Mouse (Mus musculus) right cerebral cortex, adult 2 months (tissue): ENCODE measurements around the gene Cldn15.
"Not testable (repeated sequence)": the region's sequence is repeated elsewhere in the genome, so short reads cannot be mapped to it uniquely, and the experiment has no call there.

Experiments used
- DNase-seq, 2 experiments: peaks; one replicate each; pipeline ENCODE4 v3.0.0; 2021 to 2022; ENCODE audit warnings: low spot score in 2 of 2

Cldn15 gene

GRCm38 (mm10) chr5:136966331-136966730 is at the start of gene Cldn15:
Gene Cldn15, plus strand, starts transcription at chr5:136966616.
- DNase-seq, result no peak

- DNase-seq, result no peak
Measured at GRCm38 (mm10) chr5:136917613-136918242, 48.7 kb upstream of the Cldn15 start.

- peak; percentile 83 to 87 for DNase-seq
Measured at GRCm38 (mm10) chr5:136918655-136919472, 47.6 kb upstream of the Cldn15 start.

- no peak for DNase-seq
Measured at GRCm38 (mm10) chr5:136919546-136920301, 46.7 kb upstream of the Cldn15 start.

- DNase-seq, result no peak
Measured at GRCm38 (mm10) chr5:136922830-136923229, 43.6 kb upstream of the Cldn15 start.

- DNase-seq, result no peak
Measured at GRCm38 (mm10) chr5:136923751-136924478, 42.5 kb upstream of the Cldn15 start.

GRCm38 (mm10) chr5:136929073-136929472 is 37.3 kb upstream of the Cldn15 start:
- DNase-seq, result peak; percentile 91 to 93

GRCm38 (mm10) chr5:136931896-136932295 is 34.5 kb upstream of the Cldn15 start:
- peak in 1 of 2 experiments; percentile 21 for DNase-seq

GRCm38 (mm10) chr5:136932956-136933355 is 33.5 kb upstream of the Cldn15 start:
- DNase-seq, result no peak

- DNase-seq, result no peak
Measured at GRCm38 (mm10) chr5:136933930-136934329, 32.5 kb upstream of the Cldn15 start.

- DNase-seq, result no peak
Measured at GRCm38 (mm10) chr5:136935905-136936695, 30.3 kb upstream of the Cldn15 start.

GRCm38 (mm10) chr5:136936750-136937149 is 29.7 kb upstream of the Cldn15 start:
- no peak for DNase-seq

GRCm38 (mm10) chr5:136937621-136938020 is 28.8 kb upstream of the Cldn15 start:
- no peak for DNase-seq

GRCm38 (mm10) chr5:136939284-136939683 is 27.1 kb upstream of the Cldn15 start:
- no peak for DNase-seq

GRCm38 (mm10) chr5:136940029-136940428 is 26.4 kb upstream of the Cldn15 start:
- not testable (repeated sequence) for DNase-seq

GRCm38 (mm10) chr5:136940845-136941560 is 25.4 kb upstream of the Cldn15 start:
- DNase-seq, result no peak

GRCm38 (mm10) chr5:136942781-136943180 is 23.6 kb upstream of the Cldn15 start:
- no peak for DNase-seq

- no peak for DNase-seq
Measured at GRCm38 (mm10) chr5:136943382-136943781, 23.0 kb upstream of the Cldn15 start.

GRCm38 (mm10) chr5:136945084-136945483 is 21.3 kb upstream of the Cldn15 start:
- DNase-seq, result no peak

- DNase-seq, result no peak
Measured at GRCm38 (mm10) chr5:136947874-136948273, 18.5 kb upstream of the Cldn15 start.
